ENCODE assay signal across 8 mouse cellular contexts in the genomic region with DNA sequence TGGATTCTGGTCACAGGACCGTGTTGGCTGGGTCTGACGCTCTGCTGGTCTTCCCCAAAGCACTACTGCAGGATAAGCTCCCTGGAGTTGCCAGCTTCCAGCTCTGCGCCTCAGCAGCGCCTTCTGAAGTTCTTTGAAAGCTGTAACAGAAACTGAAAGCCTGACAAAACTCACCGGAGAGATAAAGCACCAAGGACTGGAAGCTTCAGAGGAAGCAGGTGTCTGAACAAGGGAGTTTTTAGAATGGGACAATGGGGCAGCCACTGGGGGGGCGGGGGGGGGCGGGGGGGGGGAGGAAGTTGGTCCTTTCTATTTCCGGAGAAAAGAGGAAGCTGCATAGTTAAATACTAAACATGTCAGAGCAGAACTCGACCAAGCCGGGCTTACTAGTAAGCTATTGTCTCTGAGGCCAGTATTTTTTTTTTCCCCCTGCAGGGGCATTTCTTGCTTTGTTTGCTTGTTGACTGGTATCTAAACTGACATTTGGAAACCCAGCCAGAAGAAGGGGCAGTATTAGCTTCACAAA.
A peak's percentile ranks its signal among the peaks of the same experiment; 100 is the strongest.
DNase-seq lines count a peak whose midpoint lies in the region; ATAC-seq lines count a peak whose summit lies in the region.

No protein-coding gene starts in this region.

- ATAC-seq in common myeloid progenitor, adult 5-6 weeks (replicated peaks; ENCODE audit: low read depth, poor library complexity, severe bottlenecking): peak; percentile 51
- ATAC-seq in intestine, embryonic 15.5 days: no peak; the same call in 1 of the 2 replicates
- peak; percentile 43 for ATAC-seq in megakaryocyte progenitor cell, adult 5-6 weeks (replicated peaks; ENCODE audit: poor library complexity)

- H3K27ac ChIP-seq in intestine, embryonic 15.5 days: peak overlapping the region; percentile 78

- peak overlapping the region; percentile 34; the same call in 1 of the 2 replicates for H3K4me2 ChIP-seq in intestine, embryonic 15.5 days (replicated peaks)

- H3K9ac ChIP-seq in intestine, embryonic 15.5 days: no peak overlapping the region

- DNase-seq in NIH3T3 (ENCODE audit: low read depth): peak; percentile 44
- DNase-seq in heart, adult 11 months: peak; percentile 98
- peak; percentile 60 to 78 for DNase-seq in left cerebral cortex, postnatal 14 days (ENCODE audit: low spot score in 2 of 2)
- DNase-seq in right cerebral cortex, postnatal 25 days: peak; percentile 51
- DNase-seq in urinary bladder, postnatal 10 days (ENCODE audit: low spot score): no peak

- 18% methylated on average over 8 of the region's 10 CpGs for WGBS in intestine, embryonic 15.5 days

- no peaks in the 10 kb centered on the region for H3K36me3 ChIP-seq in intestine, embryonic 15.5 days

- no peaks in the 10 kb centered on the region for H3K27me3 ChIP-seq in intestine, embryonic 15.5 days (replicated peaks)

- H3K4me3 ChIP-seq in intestine, embryonic 15.5 days (replicated peaks): no peak overlapping the region

- no peaks in the 10 kb centered on the region for H3K9me3 ChIP-seq in intestine, embryonic 15.5 days

- peaks cover 13% of the 10 kb centered on the region for H3K4me1 ChIP-seq in intestine, embryonic 15.5 days (replicated peaks)

- intact Hi-C loops in left cerebral cortex, postnatal 14 days (cut with DNase I): loop anchor here (5.0 to 10.0 kb wide), 2 partner anchors 142 to 181 kb away; a partner anchor contains a TSS
